ENCODE assay signal across 8 mouse cellular contexts in the genomic region with DNA sequence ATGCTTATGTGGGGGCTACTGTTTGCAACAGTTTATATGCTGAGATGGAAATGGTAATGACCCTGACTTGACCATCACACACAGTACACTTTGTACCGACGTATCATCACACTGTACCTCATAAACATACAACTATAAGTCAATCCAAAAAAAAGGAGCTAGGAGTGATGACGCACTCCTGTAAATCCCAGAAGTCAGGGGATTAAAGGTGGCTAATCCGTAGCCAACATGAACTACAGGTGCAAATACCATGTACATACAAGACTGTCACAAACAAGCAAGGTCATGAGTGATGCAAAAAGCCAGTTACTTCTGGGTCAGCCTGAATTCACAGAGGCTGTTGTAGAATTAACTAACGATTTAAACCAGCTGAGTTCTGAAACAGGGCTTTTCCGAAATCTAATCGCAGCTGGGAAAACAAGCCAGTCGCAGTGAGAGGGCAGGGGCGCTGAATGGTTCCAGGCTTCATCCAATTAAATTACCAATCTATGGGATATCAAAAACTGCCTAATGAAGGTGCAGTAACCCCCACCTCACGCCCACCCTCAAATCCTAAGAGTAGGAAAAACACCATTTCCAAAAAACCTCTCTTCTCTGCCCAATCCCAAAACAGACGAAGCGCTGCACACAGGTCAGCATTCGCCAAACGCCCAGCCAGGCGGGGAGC. TPM values are rescaled to one million over a fixed set of nuclear protein-coding genes. Genes with fewer than 3 reads are reported as not detected.
DNase-seq lines count a peak whose midpoint lies in the region; ATAC-seq and TF ChIP-seq lines count a peak whose summit lies in the region.

No protein-coding gene starts in this region.

- peak overlapping the region; percentile 94 for H3K9ac ChIP-seq in hindbrain, embryonic 16.5 days (ENCODE audit: low read depth, low read length)
- H3K9ac ChIP-seq in midbrain, postnatal 0 days (replicated peaks; ENCODE audit: low read length, poor library complexity, severe bottlenecking), result peak overlapping the region; percentile 86

- WGBS in hindbrain, embryonic 16.5 days, result 10% methylated on average over 15 of the region's 15 CpGs
- 6% methylated on average over 15 of the region's 15 CpGs for WGBS in midbrain, postnatal 0 days

- H3K9me3 ChIP-seq in megakaryocyte, embryonic 14.5 days, result no peaks in the 10 kb centered on the region
- H3K9me3 ChIP-seq in hindbrain, embryonic 16.5 days (ENCODE audit: control insufficient read depth, low read length), result no peaks in the 10 kb centered on the region
- H3K9me3 ChIP-seq in midbrain, postnatal 0 days (ENCODE audit: low read length), result no peaks in the 10 kb centered on the region

- peak overlapping the region; percentile 94 for H3K4me3 ChIP-seq in megakaryocyte, embryonic 14.5 days (replicated peaks)
- peak overlapping the region; percentile 91 for H3K4me3 ChIP-seq in hindbrain, embryonic 16.5 days (ENCODE audit: low read length)
- peak overlapping the region; percentile 95 for H3K4me3 ChIP-seq in midbrain, postnatal 0 days (ENCODE audit: low read depth, low read length)

- H3K36me3 ChIP-seq in megakaryocyte, embryonic 14.5 days (replicated peaks; ENCODE audit: low read length), result no peaks in the 10 kb centered on the region
- no peaks in the 10 kb centered on the region for H3K36me3 ChIP-seq in hindbrain, embryonic 16.5 days (ENCODE audit: control insufficient read depth, insufficient read depth, low read length)
- H3K36me3 ChIP-seq in midbrain, postnatal 0 days (ENCODE audit: insufficient read depth, low read length), result no peaks in the 10 kb centered on the region

- no peak for ATAC-seq in megakaryocyte, adult 5-6 weeks (ENCODE audit: poor library complexity, severe bottlenecking)
- ATAC-seq in hindbrain, embryonic 16.5 days, result peak; percentile 9
- ATAC-seq in midbrain, postnatal 0 days (ENCODE audit: low FRiP score), result no peak

- peak; percentile 9 for DNase-seq in cerebellum, adult 9-11 months
- DNase-seq in cerebellum, postnatal 10 days, result no peak
- peak; percentile 1 for DNase-seq in midbrain, postnatal 0 days (ENCODE audit: low spot score)
- no peak for DNase-seq in gastrocnemius, adult 18-20 months (ENCODE audit: low spot score)
- no peak for DNase-seq in T-cell, adult 2 months (ENCODE audit: low spot score)

- no peaks in the 10 kb centered on the region for H3K27me3 ChIP-seq in megakaryocyte, embryonic 14.5 days (replicated peaks)
- H3K27me3 ChIP-seq in hindbrain, embryonic 16.5 days (replicated peaks; ENCODE audit: control insufficient read depth, insufficient read depth, low read length), result no peaks in the 10 kb centered on the region
- no peaks in the 10 kb centered on the region for H3K27me3 ChIP-seq in midbrain, postnatal 0 days (ENCODE audit: insufficient read depth, low read length)

- peak overlapping the region; percentile 80 for H3K4me2 ChIP-seq in hindbrain, embryonic 16.5 days (ENCODE audit: low read length)
- H3K4me2 ChIP-seq in midbrain, postnatal 0 days (ENCODE audit: low read depth, low read length, poor library complexity, severe bottlenecking), result peak overlapping the region; percentile 65

- H3K4me1 ChIP-seq in megakaryocyte, embryonic 14.5 days, result peaks cover 31% of the 10 kb centered on the region
- peaks cover 4% of the 10 kb centered on the region; the same call in 1 of the 2 replicates for H3K4me1 ChIP-seq in hindbrain, embryonic 16.5 days (ENCODE audit: control insufficient read depth, insufficient read depth, low read depth, low read length)
- 0 out of 2 replicates have a peak, but pooled peaks cover 2% of the 10 kb centered on the region for H3K4me1 ChIP-seq in midbrain, postnatal 0 days (ENCODE audit: insufficient read depth, low read length)

- no peak for TF ChIP-seq CTCF in midbrain, postnatal 0 days (IDR thresholded peaks at IDR 0.05)

- H3K27ac ChIP-seq in hindbrain, embryonic 16.5 days (ENCODE audit: low read depth, low read length), result peak overlapping the region; percentile 92
- peak overlapping the region; percentile 87 for H3K27ac ChIP-seq in midbrain, postnatal 0 days (ENCODE audit: low read depth, low read length)

RNA-seq across cellular contexts. Expression of a gene that starts 0.6 kb away (rescaled TPM):
- 0.59 and 2.0 TPM in 2 replicates for polyA plus RNA-seq in megakaryocyte, embryonic 14.5 days (2012; ENCODE audit: insufficient read depth, low replicate concordance)
- total RNA-seq in megakaryocyte, adult 5-6 weeks (2015), result 3.1 and 4.7 TPM in 2 replicates
- 5.8 and 7.6 TPM in 2 replicates for total RNA-seq in megakaryocyte, adult 5-6 weeks (2017)
- polyA plus RNA-seq in hindbrain, embryonic 16.5 days (2015; fragmentation: Nextera tagmentation; extraction: Ambion mirVana), result 43.7 and 44.0 TPM in 2 replicates
- 29.2 and 36.7 TPM in 2 replicates for total RNA-seq in midbrain, postnatal 0 days (2014; rRNA removed)
- 56.0 and 63.4 TPM in 2 replicates for polyA plus RNA-seq in midbrain, postnatal 0 days (2015; fragmentation: Nextera tagmentation; extraction: Ambion mirVana)
- total RNA-seq in gastrocnemius, adult 18-20 months (2021), result 1 to 10 TPM; 5.0 TPM

Comparison
In these comparisons a context has a peak if more than half of its experiments do, and no peak if none do; other contexts are left out.
1. DNase-seq: peak in cerebellum, adult 9-11 months (single experiment) and midbrain, postnatal 0 days (single experiment); none in cerebellum, postnatal 10 days (0 of 2), gastrocnemius, adult 18-20 months (single experiment) and T-cell, adult 2 months (single experiment).
2. Peak in every context shown above with its lines, with median percentiles within 50 percentile points of each other: H3K4me3 ChIP-seq.